Mouse (Mus musculus) small intestine, adult 2 months (tissue): ENCODE measurements around the gene Btbd2.

ENCODE experiments used
- CTCF ChIP-seq: fragments of 200-500 bp; IDR thresholded peaks from 2 replicates; pipeline ENCODE4 v1.5.1; 2012; ENCODE audit warnings: low read depth, mild to moderate bottlenecking, control low read depth, inconsistent platforms, low read length, moderate library complexity, mixed read lengths; ENCODE audit not compliant: insufficient replicate concordance, insufficient read length; ENCODE audit errors: extremely low read depth
- POLR2A ChIP-seq: fragments of 200-500 bp; IDR thresholded peaks from 2 replicates; pipeline ENCODE4 v1.6.1; 2012; ENCODE audit warnings: low read depth, mild to moderate bottlenecking, control low read depth, inconsistent platforms, low read length, moderate library complexity

DNA sequence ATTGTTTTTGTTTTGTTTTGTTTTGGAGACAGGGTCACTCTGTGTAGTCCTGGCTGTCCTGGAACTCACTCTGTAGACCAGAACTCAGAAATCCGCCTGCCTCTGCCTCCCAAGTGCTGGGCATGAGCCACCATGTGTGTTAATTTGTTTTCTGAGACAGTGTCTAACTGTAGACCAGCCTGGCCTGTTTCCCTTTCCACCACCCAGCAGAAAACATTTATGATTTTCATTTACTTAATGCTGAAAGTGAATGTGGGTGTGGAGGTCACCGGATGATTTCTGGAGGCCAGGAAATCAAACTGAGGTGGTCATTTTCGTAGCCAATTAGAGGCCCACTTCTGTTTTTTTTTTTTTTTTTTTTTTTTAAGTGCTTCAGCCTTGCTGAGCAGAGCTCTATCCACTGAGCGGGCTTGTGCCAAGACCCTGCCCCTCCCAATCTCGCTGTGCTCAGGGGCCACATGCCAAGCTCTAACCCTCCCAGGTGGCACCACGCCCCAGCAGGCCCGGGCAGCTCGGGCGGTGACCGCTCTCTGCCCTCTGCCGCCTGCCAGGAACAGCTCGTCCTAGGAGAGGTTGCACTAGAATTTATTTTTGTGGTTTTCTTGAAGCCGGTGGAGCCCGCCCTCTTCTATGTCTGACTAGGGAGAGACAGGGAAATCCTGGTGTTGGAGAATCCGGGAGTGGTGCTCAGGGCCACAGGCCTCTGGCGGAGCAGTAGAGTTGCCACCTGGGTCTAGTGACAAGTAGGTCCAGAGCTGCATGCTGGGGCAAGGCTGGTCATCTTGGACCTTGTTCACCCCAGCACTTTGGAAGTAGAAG, 7.5 kb upstream of the Btbd2 start:
- no peak for TF ChIP-seq CTCF
- 0 out of 2 replicates have a peak, but pooled peaks have one; percentile 33 for TF ChIP-seq POLR2A
